Mouse (Mus musculus): Measurements from ENCODE around the gene Ttll11.

GRCm38 (mm10) chr2:36011331-36011825 lies 31.7 kb upstream of the Ttll11 start:
- no peak for TF ChIP-seq CTCF (IDR thresholded peaks at IDR 0.05; ENCODE audit: borderline replicate concordance, control insufficient read depth, extremely low read depth, insufficient read depth, low read length, poor library complexity)
- TF ChIP-seq POLR2A (IDR thresholded peaks at IDR 0.05; ENCODE audit: control insufficient read depth, extremely low read depth, insufficient read depth, low read length, poor library complexity), result no peak
